ENCODE assay signal across 21 mouse cellular contexts in genomic region chr5:67057803-67058202, GRCm38 (mm10). TPM values are rescaled to one million over a fixed set of nuclear protein-coding genes. Genes with fewer than 3 reads are reported as not detected.
DNase-seq lines count a peak whose midpoint lies in the region; ATAC-seq and TF ChIP-seq lines count a peak whose summit lies in the region.
"Had no signal": no experiment of that assay in that cellular context is flagged by ENCODE, and none has a peak within 500 bp of the region (broad histone marks: within the 10 kb centered on the region; RNA-seq: fewer than 3 reads in every experiment).

No protein-coding gene starts in this region.

- peak; percentile 12; the same call in 1 of the 2 replicates for TF ChIP-seq CTCF in cerebellum, adult 2 months (IDR thresholded peaks at IDR 0.05; ENCODE audit: borderline replicate concordance, insufficient read depth, low read depth, low read length)
- peak; percentile 25; the same call in 1 of the 2 replicates for TF ChIP-seq CTCF in kidney, postnatal 0 days (IDR thresholded peaks at IDR 0.05; ENCODE audit: low read depth)
- TF ChIP-seq CTCF in stomach, postnatal 0 days (IDR thresholded peaks at IDR 0.05; ENCODE audit: low read depth): peak; percentile 32; the same call in 1 of the 2 replicates

- no peak for ATAC-seq in kidney, postnatal 0 days (replicated peaks; ENCODE audit: low FRiP score, low read depth)
- ATAC-seq in midbrain, embryonic 11.5 days (ENCODE audit: low FRiP score): no peak
- ATAC-seq in midbrain, embryonic 14.5 days (ENCODE audit: low FRiP score, low TSS enrichment): no peak
- ATAC-seq in stomach, postnatal 0 days (ENCODE audit: low FRiP score, low TSS enrichment): no peak
- ATAC-seq: CD4-positive, CD25-positive, alpha-beta regulatory T cell, adult 4 months; forebrain, embryonic 13.5 days; inflammation-experienced regulatory T-cells, adult 6 months; midbrain, embryonic 15.5 days had no signal

- DNase-seq in cerebellum, adult 2 months: no peak
- no peak for DNase-seq in cerebellum, postnatal 10 days
- no peak for DNase-seq in kidney, postnatal 0 days (ENCODE audit: low spot score)
- no peak for DNase-seq in kidney, postnatal 14 days
- peak; percentile 49 for DNase-seq in midbrain, embryonic 11.5 days (ENCODE audit: low spot score, missing footprints)
- DNase-seq in midbrain, embryonic 14.5 days: no peak
- DNase-seq in stomach, postnatal 0 days (ENCODE audit: low spot score): no peak
- no peak for DNase-seq in right cerebral cortex, postnatal 4 days
- DNase-seq: adrenal gland, postnatal 25 days; cerebellum, adult 9-10 months; right cerebral cortex, adult 18-20 months; thymus, postnatal 36 days had no signal

- no peak overlapping the region for H3K27ac ChIP-seq in cerebellum, adult 2 months (ENCODE audit: insufficient read depth, low read length)
- H3K27ac ChIP-seq in kidney, postnatal 0 days: no peak overlapping the region
- no peak overlapping the region for H3K27ac ChIP-seq in midbrain, embryonic 11.5 days (ENCODE audit: low read depth, low read length)
- H3K27ac ChIP-seq in midbrain, embryonic 14.5 days (replicated peaks; ENCODE audit: low read depth, low read length): no peak overlapping the region
- H3K27ac ChIP-seq in stomach, postnatal 0 days (replicated peaks): no peak overlapping the region
- H3K27ac ChIP-seq: embryonic facial prominence, embryonic 15.5 days; forebrain, embryonic 13.5 days; heart, embryonic 15.5 days; limb, embryonic 12.5 days; lung, embryonic 15.5 days; midbrain, embryonic 15.5 days had no signal

- no peaks in the 10 kb centered on the region for H3K4me1 ChIP-seq in cerebellum, adult 2 months (ENCODE audit: control insufficient read depth, insufficient read depth, low read length)
- H3K4me1 ChIP-seq in kidney, postnatal 0 days (replicated peaks; ENCODE audit: insufficient read depth, low read length): no peaks in the 10 kb centered on the region
- no peaks in the 10 kb centered on the region for H3K4me1 ChIP-seq in midbrain, embryonic 11.5 days (ENCODE audit: control insufficient read depth, insufficient read depth, low read length)
- H3K4me1 ChIP-seq in midbrain, embryonic 14.5 days (ENCODE audit: control insufficient read depth, insufficient read depth, low read length): no peaks in the 10 kb centered on the region
- no peaks in the 10 kb centered on the region for H3K4me1 ChIP-seq in stomach, postnatal 0 days (replicated peaks; ENCODE audit: control insufficient read depth, insufficient read depth)
- H3K4me1 ChIP-seq: embryonic facial prominence, embryonic 15.5 days; forebrain, embryonic 13.5 days; heart, embryonic 15.5 days; limb, embryonic 12.5 days; lung, embryonic 15.5 days; midbrain, embryonic 15.5 days had no signal

- no peak overlapping the region for H3K4me3 ChIP-seq in cerebellum, adult 2 months (replicated peaks; ENCODE audit: insufficient read depth, low read depth, low read length)
- H3K4me3 ChIP-seq in kidney, postnatal 0 days (replicated peaks; ENCODE audit: low read depth, low read length): no peak overlapping the region
- H3K4me3 ChIP-seq in midbrain, embryonic 11.5 days (ENCODE audit: low read depth, low read length): no peak overlapping the region
- no peak overlapping the region for H3K4me3 ChIP-seq in midbrain, embryonic 14.5 days (replicated peaks; ENCODE audit: low read depth, low read length)
- no peak overlapping the region for H3K4me3 ChIP-seq in stomach, postnatal 0 days (ENCODE audit: low read depth, low read length)
- H3K4me3 ChIP-seq: embryonic facial prominence, embryonic 15.5 days; forebrain, embryonic 13.5 days; heart, embryonic 15.5 days; limb, embryonic 12.5 days; lung, embryonic 15.5 days; midbrain, embryonic 15.5 days had no signal

- 0 out of 2 replicates have a peak, but pooled peaks cover 4% of the 10 kb centered on the region for H3K36me3 ChIP-seq in kidney, postnatal 0 days (ENCODE audit: insufficient read depth, low read length)
- H3K36me3 ChIP-seq in midbrain, embryonic 11.5 days (ENCODE audit: control insufficient read depth, insufficient read depth, low read length): no peaks in the 10 kb centered on the region
- H3K36me3 ChIP-seq in midbrain, embryonic 14.5 days (ENCODE audit: control insufficient read depth, insufficient read depth, low read length): peaks cover 10% of the 10 kb centered on the region; the same call in 1 of the 2 replicates
- no peaks in the 10 kb centered on the region for H3K36me3 ChIP-seq in stomach, postnatal 0 days (ENCODE audit: control insufficient read depth, insufficient read depth, low read length)
- H3K36me3 ChIP-seq: heart, embryonic 15.5 days; midbrain, embryonic 15.5 days had no signal

- H3K9ac ChIP-seq in kidney, postnatal 0 days (ENCODE audit: low read depth, low read length): no peak overlapping the region
- no peak overlapping the region for H3K9ac ChIP-seq in midbrain, embryonic 11.5 days (ENCODE audit: low read length)
- no peak overlapping the region for H3K9ac ChIP-seq in midbrain, embryonic 14.5 days (replicated peaks; ENCODE audit: low read length)
- no peak overlapping the region for H3K9ac ChIP-seq in stomach, postnatal 0 days (ENCODE audit: low read length)
- H3K9ac ChIP-seq: embryonic facial prominence, embryonic 15.5 days; forebrain, embryonic 13.5 days; heart, embryonic 15.5 days; limb, embryonic 12.5 days; lung, embryonic 15.5 days; midbrain, embryonic 15.5 days had no signal

- 85% methylated on average over 6 of the region's 6 CpGs for WGBS in cerebellum, adult 2 months
- 88% methylated on average over 6 of the region's 6 CpGs for WGBS in kidney, postnatal 0 days
- 90% methylated on average over 6 of the region's 6 CpGs for WGBS in midbrain, embryonic 11.5 days
- 88% methylated on average over 6 of the region's 6 CpGs for WGBS in midbrain, embryonic 14.5 days
- 86% methylated on average over 6 of the region's 6 CpGs for WGBS in stomach, postnatal 0 days

- no peak overlapping the region for H3K4me2 ChIP-seq in kidney, postnatal 0 days (ENCODE audit: low read length)
- H3K4me2 ChIP-seq in midbrain, embryonic 11.5 days: no peak overlapping the region
- no peak overlapping the region for H3K4me2 ChIP-seq in midbrain, embryonic 14.5 days (ENCODE audit: low read length)
- no peak overlapping the region for H3K4me2 ChIP-seq in stomach, postnatal 0 days (replicated peaks; ENCODE audit: low read depth)
- H3K4me2 ChIP-seq: embryonic facial prominence, embryonic 15.5 days; forebrain, embryonic 13.5 days; heart, embryonic 15.5 days; limb, embryonic 12.5 days; lung, embryonic 15.5 days; midbrain, embryonic 15.5 days had no signal

- TF ChIP-seq POLR2A in cerebellum, adult 2 months (IDR thresholded peaks at IDR 0.05; ENCODE audit: borderline replicate concordance, insufficient read depth, low read length): no peak

- no peak for TF ChIP-seq EP300 in stomach, postnatal 0 days (optimal IDR thresholded peaks at IDR 0.05)

- H3K9me3 ChIP-seq in kidney, postnatal 0 days (replicated peaks; ENCODE audit: low read length): no peaks in the 10 kb centered on the region
- H3K9me3 ChIP-seq in midbrain, embryonic 11.5 days (ENCODE audit: control insufficient read depth, low read length): no peaks in the 10 kb centered on the region
- H3K9me3 ChIP-seq in midbrain, embryonic 14.5 days (ENCODE audit: control insufficient read depth, low read length): no peaks in the 10 kb centered on the region
- no peaks in the 10 kb centered on the region for H3K9me3 ChIP-seq in stomach, postnatal 0 days (ENCODE audit: control insufficient read depth, low read length)
- H3K9me3 ChIP-seq: embryonic facial prominence, embryonic 15.5 days; forebrain, embryonic 13.5 days; heart, embryonic 15.5 days; limb, embryonic 12.5 days; lung, embryonic 15.5 days; midbrain, embryonic 15.5 days had no signal

- no peaks in the 10 kb centered on the region for H3K27me3 ChIP-seq in cerebellum, adult 2 months (ENCODE audit: control insufficient read depth, insufficient read depth, low read length)
- no peaks in the 10 kb centered on the region for H3K27me3 ChIP-seq in kidney, postnatal 0 days (ENCODE audit: insufficient read depth, low read length)
- H3K27me3 ChIP-seq in midbrain, embryonic 11.5 days (ENCODE audit: control insufficient read depth, insufficient read depth, low read length): no peaks in the 10 kb centered on the region
- no peaks in the 10 kb centered on the region for H3K27me3 ChIP-seq in midbrain, embryonic 14.5 days (ENCODE audit: control insufficient read depth, insufficient read depth, low read length)
- H3K27me3 ChIP-seq in stomach, postnatal 0 days (ENCODE audit: control insufficient read depth, insufficient read depth, low read length): no peaks in the 10 kb centered on the region
- H3K27me3 ChIP-seq: embryonic facial prominence, embryonic 15.5 days; forebrain, embryonic 13.5 days; heart, embryonic 15.5 days; limb, embryonic 12.5 days; lung, embryonic 15.5 days; midbrain, embryonic 15.5 days had no signal

RNA-seq across cellular contexts. Expression of gene Phox2b, which starts 41.3 kb away (rescaled TPM):
- polyA plus RNA-seq in cerebellum, adult 2 months (2012; rRNA removed): 3.3 and 4.2 TPM in 2 replicates
- polyA plus RNA-seq in kidney, postnatal 0 days (2015; fragmentation: Nextera tagmentation; extraction: Ambion mirVana): 0.21 TPM in 1 of 2 replicates, not detected in the other
- polyA plus RNA-seq in midbrain, embryonic 11.5 days (2014; fragmentation: Nextera tagmentation; extraction: Ambion mirVana): 2.5 and 2.8 TPM in 2 replicates
- polyA plus RNA-seq in midbrain, embryonic 14.5 days (2014; fragmentation: Nextera tagmentation; extraction: Ambion mirVana): 2.2 and 3.3 TPM in 2 replicates
- polyA plus RNA-seq in stomach, postnatal 0 days (2015; fragmentation: Nextera tagmentation; extraction: Ambion mirVana): 5.7 and 6.2 TPM in 2 replicates
- polyA plus RNA-seq: forebrain, embryonic 13.5 days; spleen, adult 2 months had no signal
